Mouse (Mus musculus): ENCODE data around the gene Secisbp2.

GRCm38 (mm10) chr13:51698318-51698717 lies 46.8 kb downstream of the Secisbp2 start:
- no peak for TF ChIP-seq HCFC1 (IDR thresholded peaks at IDR 0.05; ENCODE audit: low read depth, low read length)
- TF ChIP-seq POLR2A (IDR thresholded peaks at IDR 0.05; ENCODE audit: low read depth, low read length): no peak

Measured in CH12.LX (cell line).